Mouse (Mus musculus) heart, embryonic 14.5 days (tissue): Measurements from ENCODE around the gene Tmem210. TPM values are rescaled to one million over a fixed set of nuclear protein-coding genes. Genes with fewer than 3 reads are reported as not detected.

Source experiments
- ATAC-seq: fragments of 200-750 bp; cut with Nextera tagmentation; 2 replicates; pipeline ENCODE4 v1.8.0; 2017; ENCODE audit warnings: low read depth, moderate TSS enrichment; ENCODE audit not compliant: insufficient number of reproducible peaks, insufficient read depth, low FRiP score
- H3K27ac ChIP-seq, 2 experiments: fragments of 200-500 bp in 1 of 2; fragments of 300-500 bp in 1 of 2; sonication (generic) in 1 of 2; replicated peaks in 1 of 2; 2 replicates each; pipeline ENCODE4 v1.5.1; 2012 to 2014; ENCODE audit warnings: low read depth in 2 of 2, low read length in 2 of 2, control low read depth in 1 of 2, mild to moderate bottlenecking in 1 of 2, mixed read lengths in 1 of 2; ENCODE audit not compliant: control insufficient read depth in 1 of 2, insufficient read depth in 1 of 2
- H3K27me3 ChIP-seq: fragments of 300-500 bp; sonication (generic); 2 replicates; pipeline ENCODE4 v1.6.1; 2014; ENCODE audit warnings: mild to moderate bottlenecking, low read length, control low read depth; ENCODE audit not compliant: control insufficient read depth, insufficient read depth
- H3K36me3 ChIP-seq: fragments of 300-500 bp; sonication (generic); 2 replicates; pipeline ENCODE4 v1.6.1; 2014; ENCODE audit warnings: mild to moderate bottlenecking, control low read depth, low read length, mixed read lengths; ENCODE audit not compliant: control insufficient read depth, insufficient read depth
- H3K4me1 ChIP-seq, 2 experiments: fragments of 200-500 bp in 1 of 2; fragments of 300-500 bp in 1 of 2; sonication (generic) in 1 of 2; 2 replicates each; pipeline ENCODE4 v1.6.1; 2012 to 2014; ENCODE audit warnings: low read length in 2 of 2, control low read depth in 1 of 2, mixed read lengths in 1 of 2; ENCODE audit not compliant: control insufficient read depth in 2 of 2, insufficient read depth in 2 of 2
- H3K4me2 ChIP-seq: fragments of 300-500 bp; sonication (generic); 2 replicates; pipeline ENCODE4 v1.6.1; 2014; ENCODE audit warnings: mild to moderate bottlenecking, low read length
- H3K4me3 ChIP-seq, 2 experiments: fragments of 200-500 bp in 1 of 2; fragments of 300-500 bp in 1 of 2; sonication (generic) in 1 of 2; 2 replicates each; pipeline ENCODE4 v1.5.1; 2012 to 2014; ENCODE audit warnings: low read length in 2 of 2, mild to moderate bottlenecking in 2 of 2, control low read depth in 1 of 2, low read depth in 1 of 2, moderate library complexity in 1 of 2; ENCODE audit not compliant: control insufficient read depth in 1 of 2, insufficient read depth in 1 of 2
- H3K9ac ChIP-seq: fragments of 300-500 bp; sonication (generic); 2 replicates; pipeline ENCODE4 v1.6.1; 2014; ENCODE audit warnings: mild to moderate bottlenecking, low read length
- H3K9me3 ChIP-seq: fragments of 300-500 bp; sonication (generic); 2 replicates; pipeline ENCODE4 v1.6.1; 2016; ENCODE audit warnings: low read length, control low read depth; ENCODE audit not compliant: control insufficient read depth
- WGBS: fragments of 180-500 bp; shearing (Covaris S2); extraction: QIAGEN DNeasy Blood & Tissue Kit; methylation state at CpG from one replicate; pipeline ENCODE4 v1.1.7; 2014; 5-methylcytosine and 5-hydroxymethylcytosine counted together
- polyA plus RNA-seq: library from polyadenylated mRNA; unstranded; fragments of >200 nt; fragmentation: Nextera tagmentation; extraction: Ambion mirVana; gene quantifications from 2 replicates; pipeline ENCODE4 v1.2.1, GENCODE M21; 2014

The Tmem210 gene
- polyA plus RNA-seq, 1 experiment from 2014 or later, result not detected

DNA sequence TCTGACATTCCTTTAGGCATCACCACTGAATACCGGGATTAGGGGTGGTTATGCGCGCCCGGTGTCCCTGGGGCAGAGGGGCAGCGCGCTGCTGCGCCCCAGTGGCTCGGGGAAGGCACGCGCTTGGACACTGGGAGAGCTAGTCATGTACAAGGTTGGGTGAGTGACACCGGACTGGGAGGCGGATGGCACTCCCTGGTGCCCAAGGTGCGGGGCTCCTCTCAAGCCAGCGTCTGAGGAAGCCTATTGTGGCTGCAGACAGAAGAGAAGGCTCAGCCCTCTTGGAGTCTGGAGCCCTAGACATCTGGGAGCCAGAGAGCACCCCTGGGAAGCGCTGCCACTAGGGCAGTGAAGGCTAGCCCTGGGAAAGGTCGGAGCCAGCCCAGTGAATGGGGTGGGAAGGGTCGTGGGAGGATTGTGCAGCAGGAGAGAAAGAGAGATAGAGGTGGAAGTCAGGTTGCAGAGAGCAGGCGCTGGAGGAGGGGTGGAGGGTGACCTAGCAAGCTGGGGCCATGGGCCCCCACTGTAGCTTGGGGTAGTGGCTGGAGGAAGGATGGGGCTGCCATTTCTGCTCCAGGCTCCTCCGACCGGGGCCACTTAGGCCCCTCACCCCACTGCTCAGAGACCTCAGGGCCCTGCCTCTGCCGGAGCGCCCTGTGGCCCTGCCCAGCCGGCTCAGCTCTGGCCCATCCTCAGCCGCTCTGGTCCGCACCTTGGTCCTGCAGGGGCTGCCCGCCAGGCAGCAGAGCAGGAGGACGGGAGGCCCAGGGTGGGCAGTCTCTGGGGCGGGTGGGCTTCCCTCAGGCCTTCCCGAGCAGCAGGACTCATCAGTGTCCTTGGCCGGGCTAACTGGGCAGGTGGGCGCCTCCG lies 3.5 kb downstream of the Tmem210 start:
- H3K27me3 ChIP-seq, result peaks cover 84% of the 10 kb centered on the region
- 0 out of 2 replicates have a peak, but pooled peaks cover 2% of the 10 kb centered on the region for H3K36me3 ChIP-seq
- H3K4me1 ChIP-seq, result peaks cover 0 to 16% of the 10 kb centered on the region in 2 experiments; a peak in 3 of 4 replicates
- peak overlapping the region; percentile 25; the same call in 1 of the 2 replicates for H3K9ac ChIP-seq
- WGBS, result 7% methylated on average over 30 of the region's 32 CpGs
- H3K9me3 ChIP-seq, result no peaks in the 10 kb centered on the region
- H3K4me3 ChIP-seq, result peak overlapping the region in 1 of 2 experiments; percentile 33; a peak in 2 of 4 replicates
- ATAC-seq, result no peak
- no peak overlapping the region for H3K27ac ChIP-seq
- H3K4me2 ChIP-seq, result peak overlapping the region; percentile 60

DNA sequence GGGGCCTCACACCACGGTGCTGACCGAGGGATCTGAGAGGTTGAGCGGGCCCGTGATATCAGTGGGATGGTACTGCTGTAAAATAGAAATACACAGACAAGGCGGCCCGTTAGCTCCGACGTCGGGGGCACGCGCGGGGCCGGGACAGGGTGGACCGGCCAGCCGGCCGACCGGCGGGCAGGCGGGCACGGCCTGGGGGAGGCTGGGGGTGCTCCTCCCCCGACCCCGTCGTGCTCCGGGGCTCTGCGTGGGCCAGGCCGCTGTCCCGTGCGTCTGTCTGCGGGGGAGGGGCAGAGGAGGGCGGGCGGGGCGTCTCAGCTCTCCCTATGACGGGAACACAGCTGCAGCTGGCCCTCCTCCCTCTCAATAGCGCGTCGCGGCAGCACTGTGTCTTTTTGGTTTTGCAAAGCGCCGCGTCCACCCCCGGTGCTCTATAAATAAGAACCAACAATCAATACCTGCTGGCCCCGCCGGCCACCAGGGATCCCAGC lies 4.2 kb downstream of the Tmem210 start:
- Histone ChIP-seq H3K4me1 (peaks cover 0 to 16% of the 10 kb centered on the region in 2 experiments; a peak in 3 of 4 replicates), H3K36me3 (no peaks in the 10 kb centered on the region), H3K4me3 (peak overlapping the region; percentile 19 to 33; a peak in 3 of 4 replicates), H3K9ac (peak overlapping the region; percentile 25), H3K27me3 (peaks cover 90% of the 10 kb centered on the region), H3K4me2 (peak overlapping the region; percentile 60), H3K9me3 (no peaks in the 10 kb centered on the region), H3K27ac (no peak overlapping the region)
- no peak for ATAC-seq
- WGBS, result 5% methylated on average over 42 of the region's 43 CpGs

DNA sequence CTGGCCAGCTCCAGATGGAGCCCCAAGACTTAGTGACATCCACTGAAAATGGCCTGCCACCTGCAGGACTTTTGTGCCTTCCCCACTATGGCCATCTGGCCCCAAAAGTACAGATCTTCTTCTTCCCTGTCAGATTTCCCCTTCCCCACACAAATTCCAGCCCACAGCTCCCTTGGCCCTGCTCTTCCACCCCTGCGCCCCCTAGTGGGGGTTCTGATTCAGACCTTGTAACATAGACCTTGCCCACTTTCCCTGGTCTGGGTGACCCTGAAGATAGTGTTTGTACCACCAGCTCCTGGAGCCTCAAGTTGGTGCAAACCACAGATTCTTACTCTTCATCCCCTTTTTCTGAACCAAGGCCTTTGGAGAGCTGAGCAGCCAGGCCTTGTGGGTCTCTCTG lies 4.9 kb downstream of the Tmem210 start:
- H3K9ac ChIP-seq, result no peak overlapping the region
- H3K4me3 ChIP-seq, result peak overlapping the region in 1 of 2 experiments; percentile 33; a peak in 1 of 4 replicates
- WGBS, result 0% methylated on average over 1 of the region's 1 CpGs

DNA sequence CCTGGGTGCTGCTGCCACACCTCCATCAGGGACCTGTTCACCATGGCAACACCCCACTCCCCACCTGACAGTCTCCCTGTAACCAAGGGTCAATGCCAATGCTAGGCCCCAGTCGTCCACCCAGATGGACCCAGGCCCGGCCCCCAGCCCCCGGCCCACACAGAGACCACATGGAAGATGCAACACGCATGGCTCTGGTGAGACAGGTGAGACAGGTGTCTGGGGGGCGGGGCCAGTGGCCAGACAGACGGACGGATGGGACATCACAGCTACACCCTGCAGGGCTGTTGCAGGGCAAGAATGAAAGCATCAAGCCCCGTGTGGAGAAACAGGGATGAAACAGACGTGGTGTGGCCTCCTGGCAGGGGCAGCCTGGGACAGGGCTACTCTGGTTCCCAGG lies 5.8 kb downstream of the Tmem210 start:
- 66% methylated on average over 9 of the region's 9 CpGs for WGBS
- peaks cover 88% of the 10 kb centered on the region for H3K27me3 ChIP-seq
- no peak overlapping the region for H3K4me3 ChIP-seq
- no peak overlapping the region for H3K9ac ChIP-seq
- no peak overlapping the region for H3K27ac ChIP-seq
- ATAC-seq, result no peak
- peaks cover 0 to 16% of the 10 kb centered on the region in 2 experiments; a peak in 3 of 4 replicates for H3K4me1 ChIP-seq
- H3K9me3 ChIP-seq, result no peaks in the 10 kb centered on the region
- no peaks in the 10 kb centered on the region for H3K36me3 ChIP-seq
- H3K4me2 ChIP-seq, result no peak overlapping the region

More for the DNA sequence above, 4.9 kb downstream of the Tmem210 start:
- H3K27me3 ChIP-seq, result peaks cover 96% of the 10 kb centered on the region
- H3K4me2 ChIP-seq, result peak overlapping the region; percentile 60
- H3K4me1 ChIP-seq, result peaks cover 0 to 16% of the 10 kb centered on the region in 2 experiments; a peak in 3 of 4 replicates
- H3K9me3 ChIP-seq, result no peaks in the 10 kb centered on the region
- no peak for ATAC-seq
- H3K36me3 ChIP-seq, result no peaks in the 10 kb centered on the region
- no peak overlapping the region for H3K27ac ChIP-seq

DNA sequence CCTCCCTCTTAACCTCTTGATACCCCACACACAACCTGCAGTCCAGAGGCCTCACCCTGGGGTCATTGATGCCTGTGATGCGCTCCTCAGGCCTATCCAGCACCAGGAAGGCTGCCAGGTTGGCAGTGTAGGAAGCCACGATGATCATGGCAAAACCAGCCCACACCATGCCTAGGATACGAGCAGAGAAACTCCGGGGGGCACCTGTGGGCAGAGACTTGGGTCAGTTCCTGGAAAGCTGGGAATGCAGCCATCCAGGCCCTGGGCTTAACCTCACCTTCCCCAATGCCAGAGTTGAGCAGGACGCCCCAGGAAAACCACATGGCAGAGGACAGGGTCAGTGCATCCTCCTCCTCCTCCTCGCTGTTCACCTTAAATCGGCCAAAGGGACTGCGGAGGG lies 9.1 kb downstream of the Tmem210 start:
- WGBS, result 67% methylated on average over 8 of the region's 8 CpGs
- Histone ChIP-seq H3K27me3 (peaks cover 54% of the 10 kb centered on the region), H3K9ac (no peak overlapping the region), H3K36me3 (no peaks in the 10 kb centered on the region), H3K4me1 (peaks cover 0 to 6% of the 10 kb centered on the region in 2 experiments; a peak in 3 of 4 replicates), H3K4me3 (no peak overlapping the region), H3K9me3 (no peaks in the 10 kb centered on the region), H3K4me2 (no peak overlapping the region), H3K27ac (no peak overlapping the region)
- no peak for ATAC-seq

DNA sequence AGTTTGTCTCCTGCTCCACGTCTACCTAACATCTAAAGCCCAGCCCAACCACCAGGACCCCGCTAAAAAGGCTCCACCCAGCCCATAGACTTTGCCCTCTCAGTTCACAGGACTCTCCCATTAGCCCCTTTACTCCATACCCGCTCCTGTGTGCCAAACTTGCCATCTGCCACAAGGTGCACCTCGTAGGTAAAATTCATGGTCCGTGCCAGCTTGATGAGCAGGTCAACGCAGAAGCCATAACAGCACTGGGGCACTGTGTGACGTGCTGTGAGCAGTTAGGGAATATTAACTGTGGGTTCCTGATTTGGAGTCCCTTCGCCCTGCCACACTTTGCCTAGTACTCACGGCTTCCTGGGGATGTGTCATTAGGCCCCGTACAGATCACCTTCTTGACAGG lies 10.1 kb downstream of the Tmem210 start:
- no peak overlapping the region for H3K27ac ChIP-seq
- H3K4me1 ChIP-seq, result no peaks in the 10 kb centered on the region
- no peaks in the 10 kb centered on the region for H3K9me3 ChIP-seq
- ATAC-seq, result no peak
- H3K4me3 ChIP-seq, result no peak overlapping the region
- no peak overlapping the region for H3K4me2 ChIP-seq
- H3K9ac ChIP-seq, result no peak overlapping the region
- H3K27me3 ChIP-seq, result peaks cover 49% of the 10 kb centered on the region
- WGBS, result 72% methylated on average over 10 of the region's 10 CpGs
- H3K36me3 ChIP-seq, result no peaks in the 10 kb centered on the region

DNA sequence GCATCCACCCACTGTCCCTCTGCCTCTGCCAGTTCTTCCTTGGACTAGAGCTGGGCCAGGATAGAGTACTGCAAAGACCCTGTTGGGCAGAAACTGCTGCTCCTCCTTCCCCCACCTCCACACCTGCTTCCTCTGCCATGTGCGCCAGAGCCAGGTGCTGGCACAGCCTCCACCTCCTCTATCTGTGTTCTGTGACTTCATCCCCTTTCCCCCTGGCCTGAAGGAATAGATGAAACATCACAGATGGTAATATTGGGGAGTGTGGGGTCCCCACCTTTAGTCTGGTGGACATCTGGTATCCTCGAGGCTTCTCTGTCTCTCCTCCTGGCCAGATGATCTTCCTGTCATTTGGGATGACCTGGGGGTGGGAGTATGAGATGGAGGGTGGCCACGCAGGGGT lies 15.5 kb downstream of the Tmem210 start:
- Histone ChIP-seq H3K27me3 (peaks cover 58% of the 10 kb centered on the region), H3K9ac (no peak overlapping the region), H3K4me3 (no peak overlapping the region), H3K4me1 (peaks cover 4 to 5% of the 10 kb centered on the region in 2 experiments; a peak in 1 of 4 replicates), H3K27ac (no peak overlapping the region), H3K36me3 (no peaks in the 10 kb centered on the region), H3K4me2 (no peak overlapping the region), H3K9me3 (no peaks in the 10 kb centered on the region)
- ATAC-seq, result no peak
- 59% methylated on average over 3 of the region's 3 CpGs for WGBS
